Comparison of ENCODE assay signal across 8 mouse cellular contexts in the genomic region with DNA sequence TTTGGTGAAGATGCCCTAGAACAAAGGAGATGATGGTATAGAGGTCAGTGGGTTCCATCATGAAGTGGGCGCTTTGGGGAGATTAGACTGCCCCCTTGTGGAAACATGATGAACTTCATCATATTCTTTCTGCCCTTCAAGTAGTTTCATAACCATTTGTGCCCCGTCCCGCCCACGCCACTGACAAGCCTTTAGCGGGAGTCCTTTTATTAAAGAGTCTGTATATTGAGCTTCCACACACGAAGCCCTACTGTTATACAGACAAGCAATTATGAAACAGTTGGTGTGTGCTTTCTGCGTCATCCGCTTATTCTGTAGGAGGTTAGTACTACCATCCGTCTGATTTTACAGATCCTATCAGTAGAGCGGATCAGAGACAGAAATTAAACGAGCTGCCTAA. TPM values are rescaled to one million over a fixed set of nuclear protein-coding genes. Genes with fewer than 3 reads are reported as not detected.
DNase-seq lines count a peak whose midpoint lies in the region; ATAC-seq and TF ChIP-seq lines count a peak whose summit lies in the region.

No protein-coding gene starts in this region.

- no peak overlapping the region for H3K4me2 ChIP-seq in kidney, embryonic 16.5 days (replicated peaks; ENCODE audit: low read depth, low read length)

- H3K27ac ChIP-seq in kidney, embryonic 16.5 days (ENCODE audit: low read length), result no peak overlapping the region
- no peak overlapping the region for H3K27ac ChIP-seq in ES-Bruce4 (ENCODE audit: insufficient read depth, low read length)

- no peak for TF ChIP-seq POLR2A in ES-Bruce4 (IDR thresholded peaks at IDR 0.05; ENCODE audit: insufficient read depth, low read length)

- peak; percentile 14 for DNase-seq in kidney, adult 11 months
- peak; percentile 64 for DNase-seq in c-Kit-positive CD71-negative TER-119-negative erythroid progenitor cells, embryonic 14.5 days (ENCODE audit: low read depth)
- peak; percentile 66 to 69 for DNase-seq in kidney, postnatal 25 days
- DNase-seq in ovary, postnatal 36 days (ENCODE audit: low spot score), result no peak

- TF ChIP-seq EP300 in ES-Bruce4 (IDR thresholded peaks at IDR 0.05; ENCODE audit: insufficient read depth, low read depth, low read length), result no peak

- ATAC-seq in kidney, embryonic 16.5 days (ENCODE audit: low FRiP score, low TSS enrichment), result no peak
- ATAC-seq in granulocyte monocyte progenitor cell, adult 5-6 weeks (replicated peaks; ENCODE audit: poor library complexity, severe bottlenecking), result peak; percentile 75
- ATAC-seq in megakaryocyte, adult 5-6 weeks (ENCODE audit: poor library complexity, severe bottlenecking), result peak; percentile 66

- 0 out of 2 replicates have a peak, but pooled peaks cover 3% of the 10 kb centered on the region for H3K27me3 ChIP-seq in kidney, embryonic 16.5 days (ENCODE audit: insufficient read depth, low read length)
- no peaks in the 10 kb centered on the region for H3K27me3 ChIP-seq in ES-Bruce4 (ENCODE audit: control insufficient read depth, insufficient read depth, low read length, poor library complexity, severe bottlenecking)

- peaks cover 12% of the 10 kb centered on the region for H3K4me1 ChIP-seq in kidney, embryonic 16.5 days (ENCODE audit: insufficient read depth, low read length)
- peaks cover 2% of the 10 kb centered on the region for H3K4me1 ChIP-seq in ES-Bruce4 (ENCODE audit: control insufficient read depth, insufficient read depth, low read length)

- no peak overlapping the region for H3K9ac ChIP-seq in kidney, embryonic 16.5 days (replicated peaks; ENCODE audit: low read length)
- H3K9ac ChIP-seq in ES-Bruce4 (ENCODE audit: low read depth, poor library complexity, severe bottlenecking), result no peak overlapping the region

- H3K4me3 ChIP-seq in kidney, embryonic 16.5 days (ENCODE audit: low read length), result no peak overlapping the region
- H3K4me3 ChIP-seq in ES-Bruce4 (ENCODE audit: low read depth, low read length), result no peak overlapping the region

- H3K36me3 ChIP-seq in kidney, embryonic 16.5 days (ENCODE audit: insufficient read depth, low read length), result no peaks in the 10 kb centered on the region
- no peaks in the 10 kb centered on the region for H3K36me3 ChIP-seq in ES-Bruce4 (ENCODE audit: control insufficient read depth, insufficient read depth, low read length, poor library complexity, severe bottlenecking)

- peak; percentile 40 for TF ChIP-seq CTCF in ES-Bruce4 (IDR thresholded peaks at IDR 0.05; ENCODE audit: low read depth, low read length)

- 36% methylated on average over 11 of the region's 11 CpGs for WGBS in kidney, embryonic 16.5 days

- no peaks in the 10 kb centered on the region for H3K9me3 ChIP-seq in kidney, embryonic 16.5 days (ENCODE audit: low read length)
- H3K9me3 ChIP-seq in ES-Bruce4 (replicated peaks; ENCODE audit: control insufficient read depth, insufficient read depth, low read length, poor library complexity, severe bottlenecking), result no peaks in the 10 kb centered on the region

RNA-seq across cellular contexts. Expression of a gene that starts 32.2 kb away (rescaled TPM):
- 0.14 and 0.24 TPM in 2 replicates for polyA plus RNA-seq in kidney, embryonic 16.5 days (2015; fragmentation: Nextera tagmentation; extraction: Ambion mirVana)
- polyA plus RNA-seq in ES-Bruce4 (2011; ENCODE audit: insufficient read depth, insufficient read length, low read depth, missing spikeins), result 0.24 TPM in 1 of 2 replicates, not detected in the other
- not detected in 2 replicates for total RNA-seq in granulocyte monocyte progenitor cell, adult 5-6 weeks (2014; fragmentation: Nextera tagmentation)
- 0.26 TPM in 1 of 2 replicates, not detected in the other for total RNA-seq in granulocyte monocyte progenitor cell, adult 5-6 weeks (2017)
- total RNA-seq in megakaryocyte, adult 5-6 weeks (2015), result 0.58 and 1.0 TPM in 2 replicates
- total RNA-seq in megakaryocyte, adult 5-6 weeks (2017), result 1.1 and 1.3 TPM in 2 replicates

RNA-seq across cellular contexts. Expression of a gene that starts 32.5 kb away (rescaled TPM):
- 10.2 and 10.4 TPM in 2 replicates for polyA plus RNA-seq in kidney, embryonic 16.5 days (2015; fragmentation: Nextera tagmentation; extraction: Ambion mirVana)
- polyA plus RNA-seq in ES-Bruce4 (2011; ENCODE audit: insufficient read depth, insufficient read length, low read depth, missing spikeins), result 8.3 and 9.1 TPM in 2 replicates
- 24.4 and 29.4 TPM in 2 replicates for total RNA-seq in granulocyte monocyte progenitor cell, adult 5-6 weeks (2014; fragmentation: Nextera tagmentation)
- 7.9 and 8.5 TPM in 2 replicates for total RNA-seq in granulocyte monocyte progenitor cell, adult 5-6 weeks (2017)
- total RNA-seq in megakaryocyte, adult 5-6 weeks (2015), result 5.3 and 6.5 TPM in 2 replicates
- 7.1 and 7.5 TPM in 2 replicates for total RNA-seq in megakaryocyte, adult 5-6 weeks (2017)

RNA-seq across cellular contexts. Expression of a gene that starts 41.6 kb away (rescaled TPM):
- polyA plus RNA-seq in kidney, embryonic 16.5 days (2015; fragmentation: Nextera tagmentation; extraction: Ambion mirVana), result 92.9 and 98.8 TPM in 2 replicates
- polyA plus RNA-seq in ES-Bruce4 (2011; ENCODE audit: insufficient read depth, insufficient read length, low read depth, missing spikeins), result 62.6 and 67.1 TPM in 2 replicates
- total RNA-seq in granulocyte monocyte progenitor cell, adult 5-6 weeks (2014; fragmentation: Nextera tagmentation), result 44.6 and 51.7 TPM in 2 replicates
- total RNA-seq in granulocyte monocyte progenitor cell, adult 5-6 weeks (2017), result 22.9 and 23.2 TPM in 2 replicates
- 28.4 and 28.6 TPM in 2 replicates for total RNA-seq in megakaryocyte, adult 5-6 weeks (2015)
- total RNA-seq in megakaryocyte, adult 5-6 weeks (2017), result 18.6 and 19.7 TPM in 2 replicates

RNA-seq across cellular contexts. Expression of a gene that starts 41.8 kb away (rescaled TPM):
- 1.3 and 1.5 TPM in 2 replicates for polyA plus RNA-seq in kidney, embryonic 16.5 days (2015; fragmentation: Nextera tagmentation; extraction: Ambion mirVana)
- polyA plus RNA-seq in ES-Bruce4 (2011; ENCODE audit: insufficient read depth, insufficient read length, low read depth, missing spikeins), result 1.5 and 2.4 TPM in 2 replicates
- not detected in 2 replicates for total RNA-seq in granulocyte monocyte progenitor cell, adult 5-6 weeks (2014; fragmentation: Nextera tagmentation)
- total RNA-seq in granulocyte monocyte progenitor cell, adult 5-6 weeks (2017), result 0.10 and 1.1 TPM in 2 replicates
- 0.55 and 0.80 TPM in 2 replicates for total RNA-seq in megakaryocyte, adult 5-6 weeks (2015)
- not detected in 2 replicates for total RNA-seq in megakaryocyte, adult 5-6 weeks (2017)

RNA-seq across cellular contexts. Expression of a gene that starts 53.2 kb away (rescaled TPM):
- polyA plus RNA-seq in kidney, embryonic 16.5 days (2015; fragmentation: Nextera tagmentation; extraction: Ambion mirVana), result 45.7 and 50.9 TPM in 2 replicates
- 6.8 and 7.4 TPM in 2 replicates for polyA plus RNA-seq in ES-Bruce4 (2011; ENCODE audit: insufficient read depth, insufficient read length, low read depth, missing spikeins)
- total RNA-seq in granulocyte monocyte progenitor cell, adult 5-6 weeks (2014; fragmentation: Nextera tagmentation), result 12.2 and 22.1 TPM in 2 replicates
- 22.0 and 30.0 TPM in 2 replicates for total RNA-seq in granulocyte monocyte progenitor cell, adult 5-6 weeks (2017)
- 0.48 and 1.4 TPM in 2 replicates for total RNA-seq in megakaryocyte, adult 5-6 weeks (2015)
- total RNA-seq in megakaryocyte, adult 5-6 weeks (2017), result 5.1 and 5.4 TPM in 2 replicates
